Mouse (Mus musculus): ENCODE data around the gene Haspin. TPM values are rescaled to one million over a fixed set of nuclear protein-coding genes. Genes with fewer than 3 reads are reported as not detected.

Haspin gene
- total RNA-seq, 2 experiments from 2014 or later: 14.9 to 19.2 TPM

GRCm38 (mm10) chr11:73090826-73091225 is 47.3 kb downstream of the Haspin start:
- ATAC-seq (ENCODE audit: poor library complexity, severe bottlenecking): no peak

- no peak for ATAC-seq (ENCODE audit: poor library complexity, severe bottlenecking)
These were observed 47.8 kb downstream of the Haspin start, which contains the start of gene Itgae for GRCm38 (mm10) chr11:73090283-73090682. Itgae (plus strand) TSS chr11:73090583.

GRCm38 (mm10) chr11:73087700-73088480 is 50.2 kb downstream of the Haspin start:
- no peak for ATAC-seq (ENCODE audit: poor library complexity, severe bottlenecking)

Other genes with a start within 250 kb of the Haspin start
- gene Atp2a3, start 177.1 kb downstream of the Haspin start, total RNA-seq (2015): 83.5 and 92.8 TPM in 2 replicates
- 79.8 and 123 TPM in 2 replicates for gene Atp2a3, start 177.1 kb downstream of the Haspin start, total RNA-seq (2017)
- 15.8 and 16.4 TPM in 2 replicates for gene P2rx1, start 139.2 kb downstream of the Haspin start, total RNA-seq (2015)
- gene P2rx1, start 139.2 kb downstream of the Haspin start, total RNA-seq (2017): 9.8 and 10.4 TPM in 2 replicates
- 0.23 and 0.51 TPM in 2 replicates for gene Camkk1, start 119.3 kb downstream of the Haspin start, total RNA-seq (2015)
- gene Camkk1, start 119.3 kb downstream of the Haspin start, total RNA-seq (2017): 0.94 and 1.2 TPM in 2 replicates
- 8.1 and 8.9 TPM in 2 replicates for gene Ncbp3, start 90.5 kb downstream of the Haspin start, total RNA-seq (2015)
- 11.4 and 12.3 TPM in 2 replicates for gene Ncbp3, start 90.5 kb downstream of the Haspin start, total RNA-seq (2017)
- gene Itgae, start 47.7 kb downstream of the Haspin start, total RNA-seq (2015): 0.09 and 0.22 TPM in 2 replicates
- 0.04 and 0.15 TPM in 2 replicates for gene Itgae, start 47.7 kb downstream of the Haspin start, total RNA-seq (2017)
- not detected in 2 replicates for gene P2rx5, start 22.1 kb upstream of the Haspin start, total RNA-seq (2015)
- gene P2rx5, start 22.1 kb upstream of the Haspin start, total RNA-seq (2017): not detected in 2 replicates
- 42.9 and 53.0 TPM in 2 replicates for gene Emc6, start 38.7 kb upstream of the Haspin start, total RNA-seq (2015)
- 28.7 and 29.0 TPM in 2 replicates for gene Emc6, start 38.7 kb upstream of the Haspin start, total RNA-seq (2017)
- 13.7 and 19.9 TPM in 2 replicates for gene Tax1bp3, start 38.8 kb upstream of the Haspin start, total RNA-seq (2015)
- 16.8 and 18.5 TPM in 2 replicates for gene Tax1bp3, start 38.8 kb upstream of the Haspin start, total RNA-seq (2017)
- gene Ctns, start 60.7 kb upstream of the Haspin start, total RNA-seq (2015): 18.4 and 19.3 TPM in 2 replicates
- gene Ctns, start 60.7 kb upstream of the Haspin start, total RNA-seq (2017): 21.0 and 23.3 TPM in 2 replicates
- gene Shpk, start 61.2 kb upstream of the Haspin start, total RNA-seq (2015): 1.1 and 1.6 TPM in 2 replicates
- 1.1 and 2.2 TPM in 2 replicates for gene Shpk, start 61.2 kb upstream of the Haspin start, total RNA-seq (2017)
- not detected in 2 replicates for gene Trpv1, start 96.0 kb upstream of the Haspin start, total RNA-seq (2015)
- not detected in 2 replicates for gene Trpv1, start 96.0 kb upstream of the Haspin start, total RNA-seq (2017)
- gene Trpv3, start 129.1 kb upstream of the Haspin start, total RNA-seq (2015): not detected in 2 replicates
- gene Trpv3, start 129.1 kb upstream of the Haspin start, total RNA-seq (2017): not detected in 2 replicates
- gene Aspa, start 191.3 kb upstream of the Haspin start, total RNA-seq (2015): 1.1 and 1.3 TPM in 2 replicates
- gene Aspa, start 191.3 kb upstream of the Haspin start, total RNA-seq (2017): 1.7 and 2.2 TPM in 2 replicates
- not detected in 2 replicates for gene Gm49340, start 191.4 kb upstream of the Haspin start, total RNA-seq (2015)
- gene Gm49340, start 191.4 kb upstream of the Haspin start, total RNA-seq (2017): not detected in 2 replicates
- gene Spata22, start 191.4 kb upstream of the Haspin start, total RNA-seq (2015): not detected in 2 replicates
- not detected in 2 replicates for gene Spata22, start 191.4 kb upstream of the Haspin start, total RNA-seq (2017)
- gene Olfr20, start 212.5 kb upstream of the Haspin start, total RNA-seq (2015): not detected in 2 replicates
- gene Olfr20, start 212.5 kb upstream of the Haspin start, total RNA-seq (2017): not detected in 2 replicates
- gene Olfr376, start 233.0 kb upstream of the Haspin start, total RNA-seq (2015): not detected in 2 replicates
- gene Olfr376, start 233.0 kb upstream of the Haspin start, total RNA-seq (2017): not detected in 2 replicates